Mouse (Mus musculus): Measurements from ENCODE around the gene Cdh11. TPM values are rescaled to one million over a fixed set of nuclear protein-coding genes. Genes with fewer than 3 reads are reported as not detected.

Cdh11 gene
- total RNA-seq (2021) = 10 to 100 TPM; 75.7 to 85.9 TPM

DNA sequence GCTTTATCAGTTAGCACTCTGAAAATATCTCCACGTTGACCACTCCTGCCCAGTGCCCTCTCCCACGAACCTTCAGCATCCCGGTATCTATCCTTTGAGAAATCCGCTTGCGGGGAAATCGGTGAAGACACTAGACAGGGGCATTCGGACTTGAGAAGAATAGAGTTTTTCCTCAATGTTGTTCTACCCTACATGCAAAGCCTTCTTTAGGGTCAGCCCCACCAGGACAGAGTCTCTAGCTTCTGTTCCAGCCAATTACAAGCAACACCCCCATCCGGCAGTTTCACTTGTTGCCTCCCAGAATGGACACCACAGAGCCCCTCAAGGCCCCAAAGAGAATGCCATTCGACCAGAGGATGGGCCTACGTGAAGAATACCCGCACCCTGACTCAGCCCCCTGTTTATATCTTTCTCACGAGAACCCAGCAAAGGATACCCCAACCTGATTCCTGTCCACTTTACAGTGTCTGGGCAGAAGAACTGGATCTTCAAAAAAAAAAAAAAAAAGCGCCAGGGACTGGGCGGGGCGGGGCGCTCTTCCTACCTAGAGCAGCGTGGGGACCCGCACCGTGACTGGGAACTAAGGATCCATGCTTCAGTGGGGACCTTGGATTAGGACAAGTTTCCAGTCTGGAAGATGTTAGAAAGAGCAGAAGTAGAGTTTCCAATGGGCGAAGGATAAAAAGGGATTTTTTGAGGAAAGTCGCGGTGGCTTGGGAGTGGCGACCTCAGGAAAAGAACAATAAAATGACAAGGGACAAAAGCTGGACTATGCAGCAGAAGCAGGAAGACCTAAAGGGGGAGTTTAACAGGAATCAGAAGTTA, at the start of gene Cdh11:
Gene Cdh11 (minus strand): TSS at position 51 of the 825 bp plus-strand sequence.
- DNase-seq = no peak

DNA sequence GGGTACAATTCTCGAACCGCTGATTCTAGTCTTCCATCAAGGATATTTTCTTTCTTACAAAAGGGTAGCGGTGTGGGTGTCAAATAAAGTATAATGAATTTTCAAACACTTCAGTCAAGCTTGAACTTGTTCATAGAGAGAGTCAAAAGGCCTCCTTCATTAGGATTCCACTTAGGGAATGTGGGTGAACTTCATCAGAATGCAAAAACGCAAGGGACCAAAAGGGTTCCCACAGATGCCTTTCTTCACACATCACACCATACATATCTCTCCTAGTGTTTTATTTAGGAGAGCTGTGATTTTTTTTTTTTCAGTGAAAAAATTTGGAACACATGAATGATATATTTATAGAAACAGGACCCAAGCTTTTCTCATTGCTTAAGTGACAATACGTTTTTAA, 28.5 kb upstream of the Cdh11 start:
- DNase-seq = no peak

DNA sequence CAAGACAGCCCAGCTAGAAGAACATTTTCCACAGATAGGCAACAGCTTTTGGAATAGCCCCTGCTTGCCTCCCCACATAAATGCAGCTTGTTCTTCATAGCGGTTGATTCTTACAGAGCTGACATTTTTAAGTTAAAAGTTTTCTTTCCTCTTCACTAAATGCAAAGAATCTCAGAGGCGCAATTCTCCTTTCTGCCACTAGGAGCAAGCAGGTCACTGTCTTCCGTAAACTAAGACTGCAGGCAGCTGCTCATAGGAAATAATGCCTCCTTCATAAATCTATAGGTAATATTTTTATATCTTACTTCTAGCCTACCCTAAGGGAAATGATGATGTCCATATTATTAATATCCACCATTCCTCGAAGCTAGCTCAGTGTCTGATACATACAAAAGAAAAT, 4.9 kb upstream of the Cdh11 start:
- DNase-seq = no peak

DNA sequence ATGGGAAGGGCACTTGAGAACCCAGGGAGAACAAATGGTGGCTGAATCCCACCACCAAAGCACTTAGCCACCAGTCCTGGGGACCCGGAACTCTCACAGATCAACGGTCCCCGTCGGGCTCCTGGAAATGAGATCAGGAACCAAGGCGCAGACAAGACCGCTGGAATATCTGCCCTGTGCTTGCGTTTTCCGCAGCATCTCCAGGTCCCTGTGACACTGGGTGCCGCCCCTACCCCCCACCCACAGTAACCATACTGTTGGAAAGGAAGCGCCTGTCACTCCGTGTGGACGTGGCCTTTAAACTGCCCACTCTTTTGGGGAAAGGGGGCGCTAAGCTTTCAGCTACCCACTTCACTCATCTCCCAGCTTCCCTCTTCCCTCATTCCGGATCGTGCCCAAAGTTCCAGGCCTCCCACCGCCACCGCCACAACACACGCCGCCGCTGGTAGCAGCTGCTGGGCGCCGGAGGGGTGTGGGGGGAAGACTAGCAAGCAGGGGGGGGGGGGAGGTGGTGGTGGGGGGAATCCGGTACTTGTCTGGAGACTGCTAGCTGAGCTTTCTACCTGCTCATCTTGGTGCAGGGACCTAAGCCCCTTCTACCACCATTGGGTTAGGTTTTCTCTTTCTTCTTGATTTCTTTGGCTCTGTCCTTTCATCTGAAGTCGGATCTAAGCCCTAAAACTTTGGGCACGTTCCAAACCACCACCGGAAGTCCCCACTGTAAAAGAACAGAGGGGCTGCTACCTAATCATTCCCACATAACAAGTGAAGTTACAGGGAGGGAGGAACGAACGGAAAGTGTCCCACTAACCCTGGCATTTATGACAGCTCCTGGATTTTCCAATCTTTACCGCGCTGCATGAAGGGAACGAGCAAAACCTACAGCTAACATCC, 1.3 kb upstream of the Cdh11 start:
- DNase-seq = no peak

DNA sequence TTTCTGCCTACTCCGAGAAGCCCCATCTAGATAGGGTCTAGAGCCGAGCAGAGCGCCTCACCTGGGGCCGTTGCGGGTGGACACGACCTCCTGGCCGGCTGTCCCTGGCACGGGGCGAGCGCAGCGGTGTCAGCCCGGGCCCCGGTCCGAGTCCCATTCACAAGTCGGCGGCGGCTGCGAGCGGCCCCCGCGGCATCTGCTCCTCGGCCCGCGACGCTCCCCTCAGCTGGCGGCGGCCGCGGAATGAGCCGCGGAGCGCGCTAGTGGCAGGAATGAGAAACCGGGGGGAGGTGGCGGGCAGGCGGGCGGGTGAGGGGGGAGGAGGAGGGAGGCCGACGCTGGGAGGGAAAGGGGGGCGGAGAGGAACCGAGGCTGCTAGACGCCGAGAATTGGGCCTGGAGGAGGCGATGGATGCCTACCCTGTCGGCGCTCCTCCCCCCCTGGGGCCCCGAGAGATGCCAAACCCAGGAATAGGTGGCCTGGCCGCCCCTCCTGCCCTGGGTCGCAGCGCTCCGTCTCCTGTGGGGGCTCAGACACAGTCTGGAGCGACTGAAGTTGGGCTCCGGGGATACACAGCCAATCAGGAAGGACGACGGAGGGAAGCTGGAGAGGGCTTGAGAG, 497 bp downstream of the Cdh11 start:
- peak; percentile 76 to 78 for DNase-seq

DNA sequence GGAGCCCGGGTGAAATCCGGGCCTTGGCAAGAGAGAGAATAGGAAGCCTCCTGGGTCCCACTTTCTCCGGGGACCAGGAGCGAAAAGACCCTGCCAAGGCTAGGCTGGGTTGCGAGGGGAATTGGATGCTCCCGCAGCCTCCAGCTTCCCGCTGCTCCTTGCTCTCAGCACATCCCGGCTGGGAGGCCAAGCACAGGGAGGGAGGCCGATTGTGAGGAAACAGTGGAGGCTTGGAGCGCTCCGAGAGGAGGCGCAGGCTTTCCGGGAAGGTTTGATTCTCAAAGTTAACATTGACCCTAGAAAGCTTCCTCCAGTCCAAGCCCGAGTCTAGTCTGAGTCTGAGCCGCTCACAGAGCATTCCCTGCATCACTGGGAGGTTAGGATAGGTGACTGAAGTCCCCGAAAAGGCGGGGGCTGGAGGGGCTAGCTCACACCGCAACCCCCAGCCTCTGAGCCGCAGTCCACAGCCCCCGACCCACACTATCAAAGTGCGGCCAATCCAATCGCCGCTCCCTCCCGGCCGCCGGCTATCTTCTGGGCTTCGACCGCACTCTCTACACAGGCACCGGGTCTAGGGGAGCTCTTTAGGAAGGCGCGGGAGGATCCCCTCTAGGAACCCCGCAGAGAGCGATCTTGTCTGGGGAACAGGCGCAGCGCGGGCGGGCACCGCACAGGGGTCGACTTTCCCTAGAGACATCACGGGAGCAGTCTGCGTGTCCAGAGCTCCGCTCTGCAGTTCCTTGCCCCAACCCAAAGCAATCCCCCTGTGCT, 1.4 kb downstream of the Cdh11 start:
- DNase-seq = peak; percentile 54 to 62

DNA sequence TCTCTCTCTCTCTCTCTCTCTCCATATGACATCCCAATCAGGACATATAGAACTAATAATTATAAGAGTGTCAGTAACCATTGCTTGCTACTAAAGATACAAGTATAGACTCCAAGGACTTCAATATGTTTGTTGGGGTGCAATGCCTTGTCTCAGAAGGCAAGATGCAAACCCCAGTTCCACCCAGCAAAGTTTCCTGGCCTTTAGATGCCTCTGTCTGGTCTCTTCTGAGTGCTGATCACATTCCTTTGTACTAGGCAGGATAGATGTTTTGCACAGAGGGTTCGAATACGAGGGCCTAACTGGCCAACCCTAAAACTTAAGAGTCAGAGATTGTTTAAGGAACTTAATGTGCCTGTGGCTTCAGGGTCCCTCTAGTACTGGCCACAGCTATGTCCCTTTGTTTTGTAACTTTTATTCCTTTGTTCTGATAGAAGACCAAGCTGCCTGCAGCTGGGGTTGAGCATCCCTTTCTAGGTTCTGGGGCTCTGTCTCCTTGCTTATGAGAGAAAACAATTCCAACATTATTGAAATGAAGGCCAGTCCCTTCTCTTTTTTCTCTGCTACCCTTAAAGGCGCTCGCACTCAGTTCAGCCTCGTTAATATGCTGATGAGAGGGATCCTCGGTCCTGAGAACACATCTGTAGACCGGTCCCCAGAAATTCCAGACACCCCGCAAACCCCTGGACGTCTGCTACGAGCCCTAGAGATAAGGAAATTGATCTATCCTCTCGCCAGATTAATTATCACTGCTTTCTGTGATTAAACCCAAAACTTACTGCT, 2.5 kb downstream of the Cdh11 start:
- DNase-seq = no peak

DNA sequence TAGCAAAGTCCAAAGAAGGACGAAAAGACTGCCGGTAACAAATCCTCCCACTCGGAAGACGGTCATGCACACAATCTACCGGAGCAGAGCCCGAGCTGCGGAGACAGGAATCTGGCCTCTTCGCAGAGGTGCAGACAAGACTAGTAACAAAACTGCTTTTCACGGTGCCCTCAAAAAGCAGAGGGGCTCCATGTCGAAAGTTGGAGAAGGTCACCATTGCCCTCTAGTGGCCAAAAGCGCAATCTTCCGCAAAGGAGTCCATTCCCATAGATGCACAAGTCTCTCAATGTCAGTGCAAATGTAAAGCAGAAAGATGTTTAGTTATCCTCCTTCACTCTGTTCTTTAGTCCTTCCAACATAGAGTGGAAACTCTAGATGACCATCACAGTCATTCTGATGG, 4.5 kb downstream of the Cdh11 start:
- DNase-seq = peak; percentile 75 to 80

DNA sequence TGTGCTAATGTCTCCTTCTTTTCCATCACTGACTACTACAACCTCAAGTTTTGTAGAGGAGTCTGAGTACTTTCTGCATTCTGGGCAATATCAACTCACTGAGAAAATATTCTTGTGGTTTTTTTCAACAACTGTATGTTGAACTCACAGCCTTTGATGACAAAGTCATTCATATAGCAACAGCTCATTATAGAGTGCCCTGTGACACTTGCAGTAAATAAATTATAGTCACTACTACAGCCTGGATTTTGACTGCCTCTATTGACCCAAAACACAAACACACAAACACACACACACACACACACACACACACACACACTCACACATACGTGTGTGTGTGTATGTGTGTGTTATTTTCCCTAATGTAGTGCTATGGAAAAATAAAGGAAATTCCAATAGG, 10.8 kb downstream of the Cdh11 start:
- no peak for DNase-seq

DNA sequence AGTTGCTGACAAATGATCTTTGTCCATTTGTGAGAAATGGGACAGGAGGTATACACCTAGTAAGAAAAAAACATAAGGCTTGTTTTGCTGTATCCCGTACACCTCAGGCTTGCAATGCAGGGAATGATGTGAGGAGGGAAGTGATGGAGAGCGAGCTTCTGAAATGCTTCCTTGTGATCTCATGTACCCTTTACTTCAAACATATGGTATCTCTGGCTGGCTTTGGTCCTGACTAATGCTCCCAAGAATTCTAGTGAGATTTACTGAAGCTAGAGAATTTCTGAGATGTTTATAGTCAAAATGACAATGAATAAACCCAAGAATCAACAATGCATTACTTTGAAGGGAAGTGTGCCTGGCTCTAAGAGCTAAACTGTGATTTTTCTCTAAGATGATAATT, 14.0 kb downstream of the Cdh11 start:
- DNase-seq = no peak

DNA sequence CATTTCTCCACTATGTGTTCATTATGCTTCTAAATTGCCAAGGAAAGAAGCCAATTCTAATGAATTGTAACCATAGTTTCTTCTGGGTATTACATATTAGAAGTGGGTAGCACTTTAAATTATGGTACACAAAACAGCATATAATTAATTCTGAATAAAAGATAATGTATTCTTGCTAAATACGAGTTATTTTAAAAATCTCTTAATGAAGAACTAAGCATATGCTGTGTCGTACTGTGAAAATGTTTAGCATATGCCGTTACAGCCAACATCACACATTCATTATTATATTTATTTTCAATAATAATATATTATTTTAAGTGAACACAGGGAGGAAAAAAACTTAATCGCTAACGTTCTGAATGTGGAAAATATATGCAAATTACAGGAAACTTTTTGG, 31.6 kb downstream of the Cdh11 start:
- no peak for DNase-seq

DNA sequence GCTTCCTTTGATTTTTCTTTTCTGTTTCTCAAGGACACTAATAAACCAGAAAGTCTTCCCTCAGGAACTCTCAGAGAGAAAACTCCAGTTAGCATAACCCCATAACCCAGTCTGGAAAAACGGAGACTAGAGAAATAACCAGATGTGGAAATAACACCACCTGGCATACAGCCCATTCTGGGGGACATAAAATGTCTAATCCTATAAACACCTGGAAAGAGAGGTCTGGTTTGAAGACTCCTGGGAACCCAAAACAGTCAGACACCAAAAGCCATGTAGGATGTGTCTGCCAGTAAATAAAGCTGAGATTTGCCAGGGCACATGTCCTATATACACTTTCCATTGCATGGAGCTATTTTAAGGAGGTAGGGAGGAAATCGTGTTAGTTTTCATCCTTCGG, 42.5 kb downstream of the Cdh11 start:
- no peak for DNase-seq

DNA sequence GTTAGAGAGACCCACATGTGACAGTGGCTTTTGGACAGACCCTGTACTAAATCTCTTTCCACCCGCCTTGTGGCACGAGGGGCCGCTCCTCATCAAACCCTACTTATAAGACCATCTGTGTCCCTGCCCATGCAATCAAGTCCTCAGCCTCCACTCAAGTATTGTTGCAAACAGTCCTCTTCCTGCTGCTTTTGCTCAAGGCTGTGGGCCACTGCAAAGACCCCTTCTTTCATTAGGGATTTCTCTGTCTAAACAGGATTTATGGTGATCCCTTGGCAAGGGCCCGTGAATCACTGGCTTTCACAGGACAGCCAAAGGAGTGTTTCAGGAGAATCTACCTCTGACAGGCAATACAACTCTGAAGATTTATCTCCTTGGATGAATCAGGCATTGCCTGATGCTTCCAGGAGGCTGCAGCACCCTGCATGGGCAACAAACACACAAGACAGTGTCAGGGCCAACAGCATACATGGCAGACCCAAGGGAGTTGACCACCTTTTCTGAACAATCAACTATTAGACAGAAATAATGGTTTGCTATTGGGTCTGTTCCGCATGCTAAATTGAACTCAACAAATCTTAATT, 43.3 kb downstream of the Cdh11 start:
- DNase-seq = no peak

DNA sequence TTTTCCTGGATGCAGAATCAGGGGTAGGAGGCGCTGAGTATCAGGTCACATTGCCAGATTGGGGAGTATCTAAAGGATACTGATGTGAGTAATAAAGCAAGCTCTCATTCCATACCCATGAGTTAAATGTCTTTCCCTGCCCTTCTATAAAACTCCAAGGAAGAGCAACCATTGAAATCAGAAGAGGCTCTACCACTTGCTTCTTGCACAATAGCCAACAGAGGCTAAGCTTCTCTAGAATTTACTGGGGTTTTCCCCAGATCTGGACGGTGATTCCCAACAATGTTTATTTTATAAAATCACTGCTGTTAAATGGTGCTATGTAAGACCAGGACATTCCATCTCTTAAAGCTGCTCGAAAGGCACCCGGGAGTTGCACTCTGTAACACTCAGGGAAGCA, 44.5 kb downstream of the Cdh11 start:
- DNase-seq = no peak

DNA sequence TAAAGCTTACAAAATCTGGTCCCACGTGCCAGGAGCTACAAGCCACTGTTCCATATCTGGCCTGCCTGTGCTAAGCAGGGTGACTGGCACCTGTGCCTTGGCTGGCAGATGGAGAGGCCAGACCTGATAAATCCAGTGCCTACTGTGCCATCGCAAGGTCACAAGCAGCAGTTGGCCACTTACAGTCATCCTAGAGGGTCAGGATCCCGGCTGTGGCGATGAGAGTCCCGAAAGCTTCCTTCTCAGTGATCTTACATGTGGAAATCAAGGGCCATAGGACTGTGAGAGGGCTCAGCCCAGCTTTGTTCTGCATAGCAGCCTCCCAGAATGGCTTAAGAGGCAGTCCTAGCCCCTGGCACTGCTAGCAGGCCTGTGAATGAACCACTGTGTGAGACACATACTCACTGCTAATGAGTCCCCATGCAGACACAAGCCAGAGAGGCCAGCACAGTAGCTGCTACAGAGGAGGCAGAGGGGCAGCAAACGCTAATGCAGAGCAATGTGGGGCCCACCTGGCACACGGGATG, 46.4 kb downstream of the Cdh11 start:
- DNase-seq = peak; percentile 39 to 57

DNA sequence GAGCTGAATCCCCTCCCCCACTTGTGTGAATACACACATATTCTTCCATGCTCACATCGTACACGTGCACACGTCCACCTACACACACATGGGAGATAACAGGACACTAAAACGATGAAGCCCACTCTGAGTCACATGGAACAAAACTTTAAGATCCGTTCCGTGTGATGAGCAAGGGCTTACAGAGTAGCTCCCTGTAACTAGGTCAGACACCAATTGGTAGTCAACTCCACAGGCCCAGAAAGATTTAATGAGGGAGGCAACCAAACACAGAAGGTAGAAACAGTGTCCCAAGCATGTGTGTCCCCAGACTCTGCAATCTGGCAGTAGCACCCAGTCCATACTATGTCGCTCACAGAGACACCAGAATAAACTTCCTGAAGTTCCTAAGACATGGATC, 47.0 kb downstream of the Cdh11 start:
- peak in 1 of 2 experiments; percentile 29 for DNase-seq

DNA sequence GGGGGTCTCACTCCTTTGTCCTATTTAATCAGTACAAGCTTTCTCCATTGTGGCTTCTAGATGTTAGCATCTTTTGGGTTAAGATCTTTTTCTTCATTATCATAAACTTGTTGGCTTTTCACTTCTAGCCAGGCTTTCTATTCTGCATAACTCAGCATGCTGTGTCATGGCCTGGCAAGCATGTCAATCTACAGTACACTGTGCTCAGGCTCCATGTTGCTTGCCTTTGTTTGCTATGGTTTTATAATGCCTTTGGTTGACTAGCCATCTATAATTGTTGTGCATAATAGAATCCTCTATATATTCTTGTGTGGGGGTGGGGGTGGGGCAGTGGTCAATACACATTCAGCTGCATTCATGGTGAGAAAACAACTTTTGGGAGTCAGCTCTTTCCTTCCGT, 51.0 kb downstream of the Cdh11 start:
- no peak for DNase-seq

DNA sequence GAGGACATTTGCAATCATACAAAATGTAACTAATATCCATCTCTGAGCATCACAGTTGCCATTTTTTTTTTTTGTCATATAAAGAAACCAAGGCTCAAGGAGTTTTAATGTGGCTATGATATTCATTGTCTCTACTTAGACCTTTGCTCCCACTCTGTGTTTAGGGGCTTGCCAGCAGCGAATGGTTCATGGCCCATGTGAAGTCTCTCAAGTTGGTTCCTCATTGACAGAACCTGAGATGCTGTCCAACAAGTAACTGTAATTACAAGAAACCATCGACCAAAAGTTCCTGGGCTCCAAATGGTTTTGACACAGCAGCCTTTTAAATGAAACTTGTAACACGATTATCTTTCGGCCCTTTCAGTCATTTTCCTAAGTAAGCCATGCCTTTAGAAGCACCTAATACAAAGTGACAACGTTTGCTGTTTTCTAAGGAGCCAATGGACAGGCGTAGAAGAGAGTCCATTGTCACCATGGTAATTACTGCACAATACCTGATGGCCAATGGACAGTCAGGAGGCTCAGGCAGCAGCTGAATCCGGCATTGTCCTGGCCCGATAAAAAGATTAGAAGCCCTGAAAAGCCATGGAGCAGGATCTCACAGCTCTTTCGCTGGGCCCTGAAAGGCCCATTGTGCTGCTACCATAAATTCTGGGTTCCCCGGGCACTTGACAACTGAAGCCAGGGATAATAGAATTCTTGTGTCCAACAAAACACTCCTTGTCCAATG, 59.1 kb downstream of the Cdh11 start:
- DNase-seq = peak in 1 of 2 experiments; percentile 34

DNA sequence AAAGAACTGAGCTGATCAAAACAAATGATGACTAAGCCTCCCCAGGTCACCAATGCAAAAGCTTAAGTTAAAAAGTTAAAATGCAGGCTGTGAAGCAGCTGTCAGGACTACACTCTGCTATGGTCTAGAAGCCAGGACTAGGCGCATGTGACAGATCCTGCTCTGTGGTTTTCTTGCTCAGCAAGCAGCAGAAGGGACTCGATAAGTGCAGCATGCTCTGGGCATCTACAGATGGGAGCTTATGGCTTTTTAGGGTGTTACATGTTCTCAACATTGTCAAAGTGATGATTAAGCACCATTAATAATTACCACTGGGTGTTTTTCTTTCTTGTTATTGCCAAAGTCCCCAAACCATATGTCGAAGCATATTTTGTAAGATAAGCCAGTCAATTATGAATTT, 59.9 kb downstream of the Cdh11 start:
- DNase-seq = peak; percentile 42 to 50

DNA sequence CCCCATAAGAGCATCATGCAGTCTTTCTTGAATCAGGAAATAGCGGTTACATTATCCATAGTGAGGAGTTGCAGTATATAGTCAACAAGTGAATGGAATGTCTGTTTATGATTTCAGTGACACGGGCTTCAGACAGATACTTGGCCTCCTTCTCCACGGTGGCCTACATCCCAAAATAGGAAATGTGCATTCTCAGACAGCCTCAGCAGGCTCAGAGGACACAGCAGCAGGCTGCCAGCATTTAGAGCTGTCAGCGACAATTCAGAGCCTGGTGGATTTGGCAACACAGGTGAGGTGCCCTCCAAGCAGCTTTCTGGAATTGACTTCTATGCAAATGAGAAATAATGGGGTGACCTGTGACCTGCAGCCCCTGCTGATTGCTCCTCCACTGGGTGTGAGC, 69.5 kb downstream of the Cdh11 start:
- no peak for DNase-seq
